Mouse (Mus musculus) heart, embryonic 11.5 days (tissue): ENCODE data around the gene Lsamp. TPM values are rescaled to one million over a fixed set of nuclear protein-coding genes. Genes with fewer than 3 reads are reported as not detected.

Experiments used
- ATAC-seq: fragments of 200-750 bp; cut with Nextera tagmentation; replicated peaks from 2 replicates; pipeline ENCODE4 v1.8.0; 2017; ENCODE audit warnings: moderate library complexity; ENCODE audit not compliant: insufficient number of reproducible peaks, low FRiP score, low TSS enrichment
- H3K27ac ChIP-seq: fragments of 300-500 bp; sonication (generic); 2 replicates; pipeline ENCODE4 v1.5.1; 2014; ENCODE audit warnings: mild to moderate bottlenecking, low read depth, low read length
- H3K27me3 ChIP-seq: fragments of 300-500 bp; sonication (generic); 2 replicates; pipeline ENCODE4 v1.6.1; 2014; ENCODE audit warnings: mild to moderate bottlenecking, low read length, mixed read lengths; ENCODE audit not compliant: control insufficient read depth, insufficient read depth
- H3K36me3 ChIP-seq: fragments of 300-500 bp; sonication (generic); 2 replicates; pipeline ENCODE4 v1.6.1; 2014; ENCODE audit warnings: mild to moderate bottlenecking, low read length, moderate library complexity, mixed read lengths; ENCODE audit not compliant: control insufficient read depth, insufficient read depth
- H3K4me1 ChIP-seq: fragments of 300-500 bp; sonication (generic); 2 replicates; pipeline ENCODE4 v1.6.1; 2014; ENCODE audit warnings: low read length; ENCODE audit not compliant: control insufficient read depth, insufficient read depth
- H3K4me2 ChIP-seq: fragments of 300-500 bp; sonication (generic); 2 replicates; pipeline ENCODE4 v1.6.1; 2014; ENCODE audit warnings: mild to moderate bottlenecking, moderate library complexity
- H3K4me3 ChIP-seq: fragments of 300-500 bp; sonication (generic); 2 replicates; pipeline ENCODE4 v1.5.1; 2014; ENCODE audit warnings: low read depth, low read length
- H3K9ac ChIP-seq: fragments of 300-500 bp; sonication (generic); 2 replicates; pipeline ENCODE4 v1.6.1; 2014; ENCODE audit warnings: mild to moderate bottlenecking, low read depth, low read length, moderate library complexity
- H3K9me3 ChIP-seq: fragments of 300-500 bp; sonication (generic); replicated peaks from 2 replicates; pipeline ENCODE4 v1.6.1; 2016; ENCODE audit warnings: low read length; ENCODE audit not compliant: control insufficient read depth
- WGBS: fragments of 180-500 bp; shearing (Covaris S2); extraction: QIAGEN DNeasy Blood & Tissue Kit; methylation state at CpG from one replicate; pipeline ENCODE4 v1.1.7; 2014; ENCODE audit not compliant: insufficient replicate concordance; 5-methylcytosine and 5-hydroxymethylcytosine counted together
- polyA plus RNA-seq: library from polyadenylated mRNA; unstranded; fragments of >200 nt; fragmentation: Nextera tagmentation; extraction: Ambion mirVana; gene quantifications from 2 replicates; pipeline ENCODE4 v1.2.1, GENCODE M21; 2014

The Lsamp gene
- polyA plus RNA-seq, 1 experiment from 2014 or later: 1.2 TPM

GRCm38 (mm10) chr16:40983026-40983425 lies 998.9 kb downstream of the Lsamp start:
- no peak overlapping the region for H3K4me3 ChIP-seq
- no peaks in the 10 kb centered on the region for H3K9me3 ChIP-seq
- no peak overlapping the region for H3K4me2 ChIP-seq
- H3K27ac ChIP-seq: no peak overlapping the region
- H3K9ac ChIP-seq: no peak overlapping the region
- ATAC-seq: no peak
- H3K27me3 ChIP-seq: no peaks in the 10 kb centered on the region
- WGBS: 61% methylated on average over 3 of the region's 3 CpGs
- no peaks in the 10 kb centered on the region for H3K4me1 ChIP-seq
- no peaks in the 10 kb centered on the region for H3K36me3 ChIP-seq

- WGBS: 74% methylated on average over 5 of the region's 5 CpGs
- ATAC-seq: no peak
- H3K4me3 ChIP-seq: no peak overlapping the region
Measured at GRCm38 (mm10) chr16:41007569-41007968, 1023.4 kb downstream of the Lsamp start.

DNA sequence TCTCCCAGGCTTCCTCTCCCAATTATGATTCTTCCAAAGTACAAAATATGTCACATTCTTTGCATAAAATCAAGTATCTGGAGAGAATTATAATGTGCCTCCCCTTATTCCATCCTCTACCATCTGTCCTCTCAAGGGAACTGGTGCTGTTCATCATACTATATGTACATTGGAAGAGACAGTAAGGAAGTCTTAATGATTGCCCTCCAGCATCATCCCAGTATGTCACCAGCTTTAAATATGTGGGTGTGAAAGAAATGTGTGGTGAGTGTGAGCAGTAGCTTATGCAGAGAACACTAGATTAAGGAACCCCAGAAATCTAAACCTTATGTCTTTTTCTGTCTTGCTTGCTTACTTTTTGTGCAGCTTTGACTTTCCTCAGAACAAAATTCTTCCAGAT lies 1050.6 kb downstream of the Lsamp start:
- Histone ChIP-seq H3K27ac (no peak overlapping the region), H3K4me1 (no peaks in the 10 kb centered on the region), H3K4me2 (no peak overlapping the region), H3K36me3 (no peaks in the 10 kb centered on the region), H3K4me3 (no peak overlapping the region), H3K9me3 (no peaks in the 10 kb centered on the region), H3K27me3 (no peaks in the 10 kb centered on the region), H3K9ac (no peak overlapping the region)
- ATAC-seq: no peak

More at GRCm38 (mm10) chr16:41007569-41007968, 1023.4 kb downstream of the Lsamp start:
- no peak overlapping the region for H3K9ac ChIP-seq
- no peaks in the 10 kb centered on the region for H3K4me1 ChIP-seq
- H3K36me3 ChIP-seq: no peaks in the 10 kb centered on the region
- no peak overlapping the region for H3K27ac ChIP-seq
- H3K4me2 ChIP-seq: no peak overlapping the region
- no peaks in the 10 kb centered on the region for H3K9me3 ChIP-seq
- no peaks in the 10 kb centered on the region for H3K27me3 ChIP-seq

GRCm38 (mm10) chr16:41041686-41042085 lies 1057.5 kb downstream of the Lsamp start:
- Histone ChIP-seq H3K27ac (no peak overlapping the region), H3K27me3 (no peaks in the 10 kb centered on the region), H3K9ac (no peak overlapping the region), H3K9me3 (no peaks in the 10 kb centered on the region), H3K4me1 (no peaks in the 10 kb centered on the region), H3K36me3 (no peaks in the 10 kb centered on the region), H3K4me3 (no peak overlapping the region), H3K4me2 (no peak overlapping the region)
- ATAC-seq: no peak
- 69% methylated on average over 2 of the region's 2 CpGs for WGBS

GRCm38 (mm10) chr16:41063270-41063857 lies 1079.2 kb downstream of the Lsamp start:
- H3K4me2 ChIP-seq: no peak overlapping the region
- no peak for ATAC-seq
- no peak overlapping the region for H3K4me3 ChIP-seq
- no peaks in the 10 kb centered on the region for H3K36me3 ChIP-seq
- H3K27ac ChIP-seq: no peak overlapping the region
- no peaks in the 10 kb centered on the region for H3K4me1 ChIP-seq
- no peaks in the 10 kb centered on the region for H3K9me3 ChIP-seq
- WGBS: 52% methylated on average over 7 of the region's 7 CpGs
- no peak overlapping the region for H3K9ac ChIP-seq
- no peaks in the 10 kb centered on the region for H3K27me3 ChIP-seq

GRCm38 (mm10) chr16:41073470-41073869 lies 1089.3 kb downstream of the Lsamp start:
- Histone ChIP-seq H3K4me3 (no peak overlapping the region), H3K4me1 (no peaks in the 10 kb centered on the region), H3K9ac (no peak overlapping the region), H3K27ac (no peak overlapping the region), H3K36me3 (no peaks in the 10 kb centered on the region), H3K27me3 (no peaks in the 10 kb centered on the region), H3K4me2 (no peak overlapping the region), H3K9me3 (no peaks in the 10 kb centered on the region)
- ATAC-seq: no peak
- WGBS: 81% methylated on average over 2 of the region's 2 CpGs

DNA sequence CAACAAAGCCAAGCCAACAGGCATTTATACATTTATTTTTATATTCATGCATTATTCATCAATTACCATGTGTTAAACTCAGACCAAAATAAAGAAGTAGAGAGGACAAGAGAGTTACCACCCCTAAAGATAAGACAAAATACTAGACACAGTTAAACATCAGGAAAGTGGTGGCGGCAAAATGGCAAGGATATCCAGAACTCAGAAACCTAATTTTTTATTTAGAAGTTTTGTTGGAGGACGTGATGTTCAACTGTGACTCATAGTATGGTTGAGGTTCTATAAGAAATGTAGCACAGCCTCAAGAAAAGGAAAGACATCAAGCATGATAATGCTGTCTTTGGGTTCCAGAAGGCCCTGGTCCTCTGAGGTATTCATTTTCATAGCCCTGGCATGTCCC lies 1104.5 kb downstream of the Lsamp start:
- H3K27ac ChIP-seq: no peak overlapping the region
- 78% methylated on average over 2 of the region's 2 CpGs for WGBS
- H3K27me3 ChIP-seq: no peaks in the 10 kb centered on the region
- no peak overlapping the region for H3K4me2 ChIP-seq
- H3K9me3 ChIP-seq: no peaks in the 10 kb centered on the region
- H3K4me1 ChIP-seq: no peaks in the 10 kb centered on the region
- no peaks in the 10 kb centered on the region for H3K36me3 ChIP-seq
- no peak overlapping the region for H3K9ac ChIP-seq
- no peak for ATAC-seq
- no peak overlapping the region for H3K4me3 ChIP-seq

DNA sequence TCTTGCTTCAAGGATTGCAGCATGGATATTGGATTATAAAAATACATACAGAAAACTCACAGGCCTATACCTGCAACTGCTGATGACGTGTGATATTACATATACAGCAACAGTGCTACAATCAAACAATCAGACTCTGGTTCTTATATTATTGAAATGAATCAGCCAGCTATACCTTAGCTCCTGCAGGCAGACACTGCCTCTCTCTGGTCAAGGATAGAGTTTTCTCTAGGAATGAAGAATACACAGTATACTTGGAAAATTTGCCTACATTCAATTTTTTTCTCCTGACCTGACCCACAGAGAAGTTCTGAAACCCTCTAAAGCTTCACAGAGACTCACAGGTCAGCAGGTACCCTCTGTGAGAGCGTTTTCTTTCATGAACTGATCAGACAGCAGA lies 1105.9 kb downstream of the Lsamp start:
- ATAC-seq: no peak
- WGBS: 55% methylated on average over 2 of the region's 2 CpGs

GRCm38 (mm10) chr16:41091259-41091658 lies 1107.1 kb downstream of the Lsamp start:
- no peak for ATAC-seq
- Histone ChIP-seq H3K4me2 (no peak overlapping the region), H3K27ac (no peak overlapping the region), H3K9me3 (no peaks in the 10 kb centered on the region), H3K9ac (no peak overlapping the region), H3K36me3 (no peaks in the 10 kb centered on the region), H3K27me3 (no peaks in the 10 kb centered on the region), H3K4me3 (no peak overlapping the region), H3K4me1 (no peaks in the 10 kb centered on the region)

More for the DNA sequence above, 1105.9 kb downstream of the Lsamp start:
- Histone ChIP-seq H3K4me2 (no peak overlapping the region), H3K4me3 (no peak overlapping the region), H3K27me3 (no peaks in the 10 kb centered on the region), H3K9me3 (no peaks in the 10 kb centered on the region), H3K27ac (no peak overlapping the region), H3K36me3 (no peaks in the 10 kb centered on the region), H3K9ac (no peak overlapping the region), H3K4me1 (no peaks in the 10 kb centered on the region)
